29 mouse cellular contexts compared by ENCODE assay signal in the genomic region with DNA sequence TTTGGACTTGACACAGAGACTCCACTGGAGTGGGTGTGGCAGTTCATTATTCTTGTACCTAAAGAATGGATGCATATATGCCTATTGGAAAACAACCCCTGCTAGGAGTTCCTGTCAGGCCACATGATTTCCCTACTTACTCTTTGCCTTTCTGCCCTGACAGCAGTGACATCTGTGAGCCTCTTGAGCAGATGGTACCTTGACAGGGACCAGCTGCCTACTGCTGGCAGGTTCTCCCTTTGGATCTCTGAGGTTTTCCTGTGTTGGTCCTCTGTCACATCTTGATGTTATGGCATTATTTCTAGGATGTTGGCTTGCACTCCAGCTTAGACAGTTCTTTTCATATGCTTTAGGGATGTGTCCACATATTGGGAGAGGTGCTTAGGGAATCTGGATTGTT. TPM values are rescaled to one million over a fixed set of nuclear protein-coding genes. Genes with fewer than 3 reads are reported as not detected.
DNase-seq lines count a peak whose midpoint lies in the region; ATAC-seq lines count a peak whose summit lies in the region.
"Had no signal": no experiment of that assay in that cellular context is flagged by ENCODE, and none has a peak within 500 bp of the region (broad histone marks: within the 10 kb centered on the region; RNA-seq: fewer than 3 reads in every experiment).

No protein-coding gene starts in this region.

- H3K4me3 ChIP-seq in hindbrain, embryonic 16.5 days (ENCODE audit: low read length): no peak overlapping the region
- no peak overlapping the region for H3K4me3 ChIP-seq in hindbrain, embryonic 14.5 days (replicated peaks; ENCODE audit: low read length)
- H3K4me3 ChIP-seq: heart, embryonic 13.5 days; limb, embryonic 10.5 days; limb, embryonic 15.5 days; liver, embryonic 13.5 days; megakaryocyte, embryonic 14.5 days; midbrain, embryonic 13.5 days; neural tube, embryonic 15.5 days had no signal

- H3K9ac ChIP-seq in hindbrain, embryonic 16.5 days (ENCODE audit: low read depth, low read length): no peak overlapping the region
- H3K9ac ChIP-seq in hindbrain, embryonic 14.5 days: no peak overlapping the region
- H3K9ac ChIP-seq: heart, embryonic 13.5 days; limb, embryonic 15.5 days; liver, embryonic 13.5 days; midbrain, embryonic 13.5 days; neural tube, embryonic 15.5 days had no signal

- H3K9me3 ChIP-seq in hindbrain, embryonic 16.5 days (ENCODE audit: control insufficient read depth, low read length): no peaks in the 10 kb centered on the region
- H3K9me3 ChIP-seq in hindbrain, embryonic 14.5 days (ENCODE audit: control insufficient read depth, low read length): no peaks in the 10 kb centered on the region
- H3K9me3 ChIP-seq: heart, embryonic 13.5 days; limb, embryonic 10.5 days; limb, embryonic 15.5 days; liver, embryonic 13.5 days; megakaryocyte, embryonic 14.5 days; midbrain, embryonic 13.5 days; neural tube, embryonic 15.5 days had no signal

- H3K27me3 ChIP-seq in hindbrain, embryonic 16.5 days (replicated peaks; ENCODE audit: control insufficient read depth, insufficient read depth, low read length): no peaks in the 10 kb centered on the region
- no peaks in the 10 kb centered on the region for H3K27me3 ChIP-seq in hindbrain, embryonic 14.5 days (ENCODE audit: control insufficient read depth, insufficient read depth, low read length)
- H3K27me3 ChIP-seq: heart, embryonic 13.5 days; limb, embryonic 15.5 days; liver, embryonic 13.5 days; midbrain, embryonic 13.5 days; neural tube, embryonic 15.5 days had no signal

- H3K4me1 ChIP-seq in hindbrain, embryonic 16.5 days (ENCODE audit: control insufficient read depth, insufficient read depth, low read depth, low read length): no peaks in the 10 kb centered on the region
- no peaks in the 10 kb centered on the region for H3K4me1 ChIP-seq in hindbrain, embryonic 14.5 days (replicated peaks; ENCODE audit: control insufficient read depth, insufficient read depth, low read length)
- H3K4me1 ChIP-seq: limb, embryonic 10.5 days; limb, embryonic 15.5 days; midbrain, embryonic 13.5 days; neural tube, embryonic 15.5 days had no signal

- ATAC-seq in hindbrain, embryonic 16.5 days: peak; percentile 37; the same call in 1 of the 2 replicates
- no peak for ATAC-seq in hindbrain, embryonic 14.5 days (ENCODE audit: low FRiP score)
- ATAC-seq: CD4-positive, CD25-positive, alpha-beta regulatory T cell, adult 4 months; forebrain, embryonic 16.5 days; intestine, postnatal 0 days; lung, postnatal 0 days; midbrain, embryonic 13.5 days had no signal

- no peaks in the 10 kb centered on the region for H3K36me3 ChIP-seq in hindbrain, embryonic 16.5 days (ENCODE audit: control insufficient read depth, insufficient read depth, low read length)
- no peaks in the 10 kb centered on the region for H3K36me3 ChIP-seq in hindbrain, embryonic 14.5 days (replicated peaks; ENCODE audit: control insufficient read depth, insufficient read depth)
- H3K36me3 ChIP-seq: heart, embryonic 13.5 days; limb, embryonic 10.5 days; limb, embryonic 15.5 days; liver, embryonic 13.5 days; midbrain, embryonic 13.5 days; neural tube, embryonic 15.5 days had no signal

- no peak for DNase-seq in hindbrain, embryonic 14.5 days (ENCODE audit: low spot score)
- DNase-seq in brain, adult 2 months (ENCODE audit: low read depth, low spot score): peak; percentile 37
- DNase-seq in cerebellum, adult 11-12 months: peak; percentile 14
- DNase-seq in cerebellum, postnatal 10 days: peak; percentile 72 to 74
- DNase-seq in c-Kit-positive CD71-positive TER-119-positive erythroid progenitor cells, embryonic 14.5 days (ENCODE audit: low spot score): no peak
- no peak for DNase-seq in spleen, postnatal 4 days (ENCODE audit: low spot score in 2 of 2)
- DNase-seq: adrenal gland, postnatal 25 days; gastrocnemius, postnatal 10 days; heart, postnatal 10 days; kidney, adult 9 months; kidney, postnatal 10 days; liver, embryonic 13.5 days; lung, adult 18-20 months; lung, postnatal 4 days; retina, postnatal 1 day; right cerebral cortex, postnatal 14 days; thymus, adult 18-20 months; thymus, postnatal 25 days had no signal

- no peak overlapping the region for H3K27ac ChIP-seq in hindbrain, embryonic 16.5 days (ENCODE audit: low read depth, low read length)
- no peak overlapping the region for H3K27ac ChIP-seq in hindbrain, embryonic 14.5 days
- H3K27ac ChIP-seq: heart, embryonic 13.5 days; limb, embryonic 10.5 days; limb, embryonic 15.5 days; liver, embryonic 13.5 days; midbrain, embryonic 13.5 days; neural tube, embryonic 15.5 days had no signal

- H3K4me2 ChIP-seq in hindbrain, embryonic 16.5 days (ENCODE audit: low read length): no peak overlapping the region
- H3K4me2 ChIP-seq in hindbrain, embryonic 14.5 days (replicated peaks): no peak overlapping the region
- H3K4me2 ChIP-seq: heart, embryonic 13.5 days; limb, embryonic 15.5 days; liver, embryonic 13.5 days; midbrain, embryonic 13.5 days; neural tube, embryonic 15.5 days had no signal

RNA-seq across cellular contexts. Expression of gene Htt, which starts 32.4 kb away (rescaled TPM):
- 11.9 and 12.1 TPM in 2 replicates for polyA plus RNA-seq in hindbrain, embryonic 16.5 days (2015; fragmentation: Nextera tagmentation; extraction: Ambion mirVana)
- 16.4 and 20.2 TPM in 2 replicates for polyA plus RNA-seq in hindbrain, embryonic 14.5 days (2014; fragmentation: Nextera tagmentation; extraction: Ambion mirVana)

Comparison
In these comparisons a context has a peak if more than half of its experiments do, and no peak if none do; other contexts are left out.
1. DNase-seq: peak in brain, adult 2 months (single experiment), cerebellum, adult 11-12 months (single experiment) and cerebellum, postnatal 10 days (2 of 2); none in hindbrain, embryonic 14.5 days (single experiment), c-Kit-positive CD71-positive TER-119-positive erythroid progenitor cells, embryonic 14.5 days (single experiment) and spleen, postnatal 4 days (0 of 2).